Mouse (Mus musculus) right cerebral cortex, postnatal 25 days (tissue): ENCODE results near the gene Hp.

ENCODE experiments used
- DNase-seq: peaks from one replicate; pipeline ENCODE4 v3.0.0; 2022

Gene Hp

DNA sequence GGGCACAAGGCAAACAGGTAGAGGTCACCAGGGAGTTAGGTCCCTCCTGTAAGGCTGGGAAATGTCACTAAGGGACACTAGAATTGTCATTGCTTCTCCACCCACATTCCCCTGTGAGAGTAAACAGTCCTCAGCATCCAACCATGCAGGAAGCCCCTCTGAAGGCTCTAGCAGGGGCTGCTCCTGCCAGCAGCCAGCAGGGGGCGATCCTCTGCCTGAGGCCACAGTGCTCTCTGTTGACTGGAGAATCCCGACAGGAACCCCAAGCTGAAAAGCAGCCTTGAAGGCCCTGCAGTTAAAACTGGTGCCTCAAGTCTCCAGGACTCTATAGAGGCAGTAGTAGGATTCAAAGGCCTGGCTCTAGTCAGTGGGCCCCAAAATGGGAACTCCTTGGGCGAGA lies 27.3 kb downstream of the Hp start:
- no peak for DNase-seq

DNA sequence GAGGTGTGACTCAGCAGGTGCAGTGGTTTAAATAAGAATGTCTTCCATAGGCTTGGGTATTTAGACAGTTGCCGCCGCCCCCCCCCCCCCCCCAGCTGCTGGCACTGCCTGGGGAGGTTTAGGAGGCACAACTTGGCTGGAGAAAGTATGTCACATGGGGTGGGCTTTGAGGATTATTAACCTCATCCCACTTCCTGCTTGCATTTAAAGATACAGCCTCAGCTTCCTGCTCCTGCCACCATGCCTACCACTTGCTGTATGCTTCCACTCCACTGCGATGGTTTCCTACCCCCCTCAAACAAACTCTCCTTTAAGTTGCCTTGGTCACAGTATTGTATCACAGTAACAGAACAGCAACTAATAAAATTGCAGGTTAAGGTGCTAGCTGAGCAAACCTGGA lies 34.9 kb downstream of the Hp start:
- DNase-seq: no peak

DNA sequence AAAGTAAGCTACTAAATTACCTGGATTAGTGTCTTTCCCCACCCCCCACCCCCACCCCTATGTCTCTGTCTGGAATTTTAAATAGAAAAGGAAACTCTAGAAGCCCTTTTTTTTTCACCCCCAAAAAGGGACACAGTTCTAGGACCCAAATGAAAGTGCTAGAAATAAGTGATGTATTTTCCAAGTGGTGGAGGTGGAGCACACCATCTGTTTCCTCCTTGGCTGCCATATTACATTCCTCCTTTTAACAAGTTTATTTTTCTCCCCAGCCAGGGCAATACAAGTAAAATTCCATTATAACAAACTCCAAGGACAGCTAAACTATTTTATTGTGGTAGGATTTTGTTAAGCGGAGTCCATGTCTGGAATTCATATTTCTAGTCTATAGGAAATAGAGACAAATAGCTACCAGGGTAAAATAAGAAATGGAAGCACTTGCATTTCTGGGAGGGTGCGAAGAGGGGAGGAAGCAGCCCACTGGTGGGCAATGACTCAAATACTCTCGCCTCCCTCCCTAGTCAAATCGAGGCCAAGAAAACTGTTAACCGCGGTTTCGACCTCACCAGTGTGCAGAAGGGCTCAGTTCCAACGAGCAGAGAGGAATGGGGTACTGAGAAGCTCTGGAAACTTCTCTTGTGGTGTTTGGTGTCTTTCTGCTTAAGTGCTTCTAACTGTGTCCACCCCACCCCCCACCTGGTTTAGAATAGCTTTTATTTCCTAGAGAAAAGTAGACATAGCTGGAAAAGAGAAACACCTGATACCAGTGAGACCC lies 36.0 kb downstream of the Hp start:
- DNase-seq: no peak

DNA sequence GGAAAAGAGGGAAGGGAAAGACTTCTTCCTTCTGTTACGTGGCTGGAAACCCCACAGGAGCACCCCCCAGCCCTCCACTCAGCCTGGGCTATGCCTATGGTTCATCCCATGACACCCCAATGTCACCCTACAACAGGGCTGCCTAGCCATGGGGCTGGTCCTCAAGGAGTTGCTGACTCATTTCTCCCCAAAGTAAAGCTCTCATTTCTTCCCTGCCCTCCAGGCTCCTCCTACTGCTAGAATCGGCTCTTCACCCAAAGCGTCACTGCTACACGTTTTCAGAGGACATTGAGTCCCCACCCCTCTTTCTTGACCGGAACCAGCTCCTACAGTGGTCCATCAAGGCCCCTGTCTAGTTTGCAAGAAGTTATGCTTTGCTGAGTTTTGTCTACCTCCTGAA lies 36.8 kb downstream of the Hp start:
- no peak for DNase-seq

GRCm38 (mm10) chr8:109536703-109537102 lies 42.3 kb downstream of the Hp start:
- DNase-seq: peak; percentile 78

DNA sequence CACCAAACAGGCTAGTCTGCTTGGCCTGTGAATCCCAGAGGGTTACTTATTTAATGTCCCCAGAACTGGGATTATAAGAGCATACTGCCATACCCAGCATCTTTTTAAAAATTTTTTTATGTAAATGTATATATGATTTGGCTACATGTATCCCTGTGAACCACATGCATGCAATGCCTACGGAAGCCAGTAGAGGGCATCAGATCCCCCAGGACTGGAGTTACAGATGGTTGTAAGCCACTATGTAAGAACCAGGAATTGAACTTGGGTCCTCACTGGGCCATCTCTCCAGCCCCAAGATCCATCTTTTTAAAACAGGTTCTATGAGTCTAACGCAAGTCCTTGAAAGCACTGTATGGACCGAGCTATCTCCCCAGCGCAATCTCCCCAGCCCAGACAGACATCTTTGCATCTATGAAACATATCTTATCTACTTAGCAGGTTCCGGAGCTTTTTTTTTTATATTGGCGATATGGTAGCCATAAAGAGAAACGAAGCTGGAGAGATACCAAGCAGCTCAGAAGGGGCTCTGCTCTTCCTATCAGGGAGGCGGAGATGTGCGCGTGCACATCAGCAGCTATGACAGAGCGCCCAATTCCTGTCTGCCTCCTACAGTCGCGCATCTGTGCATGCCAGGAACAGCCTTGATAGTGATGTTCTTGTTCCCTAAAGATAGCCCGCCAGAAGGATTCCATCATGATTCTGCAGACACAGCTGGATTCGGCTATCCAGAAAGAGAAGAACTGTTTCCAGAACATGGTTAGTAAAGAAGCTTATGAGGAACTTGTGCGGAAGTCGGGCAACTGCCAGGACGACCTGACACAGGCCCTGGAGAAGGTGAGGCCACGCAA lies 43.6 kb downstream of the Hp start:
- DNase-seq: no peak
